Mouse (Mus musculus): ENCODE results near the gene Bach2.
A peak's percentile ranks its signal among the peaks of the same experiment; 100 is the strongest.

The Bach2 gene

GRCm38 (mm10) chr4:32227970-32228557, 10.5 kb upstream of the Bach2 start:
- DNase-seq: no peak

DNA sequence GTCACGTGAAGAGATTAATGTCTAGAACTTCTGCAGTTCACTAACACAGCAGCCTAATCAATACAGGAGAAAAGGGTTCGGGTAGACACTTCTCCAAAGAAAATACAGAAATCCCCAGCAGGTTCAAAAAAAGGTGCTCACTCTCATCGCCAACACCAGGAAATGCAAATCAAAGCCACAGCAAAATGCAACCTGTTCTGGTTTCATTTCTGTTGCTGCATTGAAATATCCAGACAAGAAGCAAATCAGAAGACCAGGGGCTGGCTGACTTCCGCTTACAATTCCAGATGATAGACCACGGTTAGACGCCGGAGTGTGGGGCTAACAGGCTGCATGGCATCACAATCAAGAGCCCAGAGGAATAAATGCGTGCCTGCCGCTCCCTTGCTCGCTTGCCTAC, 9.3 kb upstream of the Bach2 start:
- DNase-seq: no peak

- no peak for DNase-seq
Measured at GRCm38 (mm10) chr4:32231258-32232055, 7.1 kb upstream of the Bach2 start.

DNA sequence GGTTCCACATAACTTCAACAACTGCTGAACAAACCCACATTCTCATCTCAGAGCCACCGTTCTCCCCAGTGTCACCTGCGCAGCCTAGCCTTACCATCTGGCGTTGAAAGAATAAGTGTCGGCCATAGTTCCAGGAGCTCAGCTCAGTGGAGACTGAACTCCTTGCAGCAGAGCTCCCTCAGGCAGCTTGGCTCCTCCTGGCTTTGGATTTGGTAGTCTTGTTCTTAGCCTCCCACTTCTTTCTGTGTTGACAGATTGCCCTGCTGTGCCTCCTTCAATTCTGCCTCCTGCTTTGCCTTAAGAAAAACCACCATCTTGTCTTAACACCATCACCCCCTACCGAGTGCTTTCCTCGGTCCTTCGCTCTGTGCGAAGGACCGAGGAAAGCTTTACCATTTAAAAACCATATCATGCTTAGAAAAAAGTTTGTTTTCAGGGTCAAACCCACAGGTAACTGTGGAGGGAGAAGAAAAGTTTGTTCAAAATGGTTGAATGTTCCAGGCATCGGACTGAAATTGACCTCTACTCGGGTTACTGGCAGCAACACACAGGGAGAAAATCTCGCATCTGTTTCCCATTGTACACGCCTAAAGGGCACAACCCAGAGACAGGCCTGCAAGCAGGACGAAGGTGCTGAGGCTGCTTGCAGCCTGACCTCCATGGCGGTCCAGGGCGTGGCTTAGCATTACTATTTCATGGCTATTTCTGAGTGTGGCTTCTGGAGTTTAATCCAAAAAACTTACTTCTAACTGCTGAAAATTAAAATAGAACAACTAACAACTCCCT, 2.5 kb upstream of the Bach2 start:
- no peak for DNase-seq

DNA sequence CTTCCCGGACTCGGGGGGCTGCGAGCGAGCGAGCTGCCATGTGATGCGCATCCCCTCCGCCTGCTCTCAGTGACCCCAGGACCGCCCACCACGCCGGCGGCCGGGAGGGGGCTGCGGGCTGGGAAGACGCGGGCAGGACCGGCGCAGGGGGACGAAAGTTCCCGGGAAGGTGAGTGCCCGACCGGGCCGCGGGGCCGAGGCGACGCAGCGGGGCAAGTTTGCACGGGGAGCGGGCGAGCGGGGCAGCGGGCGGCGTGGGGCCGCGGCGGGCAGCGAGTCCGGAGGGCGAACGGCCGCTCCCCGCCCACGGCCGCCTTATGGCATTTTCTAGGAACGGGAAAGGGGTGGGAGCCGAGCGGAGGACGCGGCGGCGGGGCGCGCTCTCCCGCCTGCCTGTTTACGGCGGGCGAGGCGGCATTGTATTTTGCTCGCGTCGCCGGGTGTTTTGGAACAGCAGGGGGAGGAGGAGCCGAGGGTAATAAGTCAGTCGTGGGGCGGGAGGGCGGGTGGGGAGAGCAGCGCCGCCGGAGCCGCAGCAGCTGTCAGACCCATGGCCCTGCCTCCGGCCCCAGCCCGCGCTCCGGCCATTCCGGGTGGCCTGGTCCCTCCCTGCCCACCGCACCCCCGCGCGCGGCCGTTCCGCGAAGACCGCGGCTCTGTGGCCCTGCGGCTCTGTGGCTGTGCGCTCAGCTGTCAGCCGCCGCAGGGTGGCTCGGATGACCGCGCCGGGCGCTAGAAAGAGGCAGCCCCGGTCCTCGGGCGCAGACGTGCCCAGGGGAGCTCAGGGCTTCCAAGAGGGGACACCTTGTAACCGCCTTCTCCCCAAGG, 531 bp downstream of the Bach2 start:
- DNase-seq: peak; percentile 62

GRCm38 (mm10) chr4:32239749-32240131, 1.1 kb downstream of the Bach2 start:
- DNase-seq: peak; percentile 67

- no peak for DNase-seq
Measured at GRCm38 (mm10) chr4:32240457-32241030, 1.9 kb downstream of the Bach2 start.

DNA sequence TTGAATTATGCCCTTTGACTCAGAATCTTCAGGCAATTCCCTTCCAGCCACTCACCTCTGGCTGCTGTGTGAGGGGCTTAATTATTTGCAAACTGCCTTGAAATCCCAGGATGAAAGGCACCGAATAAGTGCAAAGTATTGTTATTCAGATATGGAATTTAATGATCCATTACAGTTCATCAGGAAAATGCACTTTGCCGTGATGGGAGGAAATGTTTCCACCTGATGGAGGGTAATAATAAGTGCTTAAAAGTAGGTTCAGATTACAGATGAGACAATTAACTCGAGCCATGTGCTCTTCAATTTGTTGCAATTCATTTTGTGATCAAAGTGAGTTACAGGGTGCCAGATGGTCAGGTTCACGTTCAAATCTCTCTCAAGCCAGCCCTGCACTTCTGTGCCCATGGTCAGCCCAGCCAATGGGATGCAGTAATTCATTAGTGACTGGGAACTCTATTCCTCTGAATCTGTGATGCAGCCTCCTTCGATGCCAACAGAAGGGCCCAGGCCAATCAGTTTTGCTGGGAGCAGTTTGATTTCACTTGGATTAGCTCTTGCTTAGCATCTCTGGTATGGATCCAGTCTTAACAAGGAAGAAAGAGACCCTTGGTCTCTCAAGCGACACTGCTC, 2.9 kb downstream of the Bach2 start:
- DNase-seq: no peak

- DNase-seq: no peak
Measured at GRCm38 (mm10) chr4:32242122-32242615, 3.6 kb downstream of the Bach2 start.

- no peak for DNase-seq
Measured at GRCm38 (mm10) chr4:32243458-32243857, 4.9 kb downstream of the Bach2 start.

DNA sequence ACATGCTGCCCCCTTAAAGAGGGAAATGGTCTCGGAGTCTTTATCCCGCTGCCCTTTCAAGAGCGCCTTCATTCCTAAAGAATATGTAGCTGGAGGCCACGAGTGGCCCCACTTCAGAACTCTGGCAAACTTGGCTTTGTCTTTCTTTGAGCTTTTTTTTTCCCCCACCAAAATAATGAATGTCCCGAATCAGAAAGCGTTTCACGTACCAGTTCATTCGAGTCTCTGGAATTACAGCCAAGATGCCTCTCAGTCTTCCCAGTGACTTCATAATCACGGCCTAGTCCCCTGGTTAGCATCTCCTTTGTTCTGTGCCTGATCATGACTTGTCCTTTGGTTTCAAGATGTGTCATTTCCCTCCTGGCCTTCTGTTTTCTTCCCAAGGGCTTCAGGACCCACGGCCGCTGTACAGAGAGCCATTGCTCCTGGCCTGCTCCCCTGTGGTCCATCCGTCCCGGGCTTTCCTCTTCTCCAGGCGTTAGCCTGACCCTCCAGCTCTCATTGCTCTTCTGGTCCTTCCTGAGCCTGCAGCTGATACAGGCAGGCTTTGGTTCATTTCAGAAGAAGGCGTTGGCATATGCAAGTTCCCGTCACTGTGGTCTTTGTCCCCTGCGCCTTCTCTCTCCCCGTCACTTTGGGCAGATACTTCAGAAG, 5.6 kb downstream of the Bach2 start:
- no peak for DNase-seq

GRCm38 (mm10) chr4:32245586-32245985, 7.0 kb downstream of the Bach2 start:
- no peak for DNase-seq

DNA sequence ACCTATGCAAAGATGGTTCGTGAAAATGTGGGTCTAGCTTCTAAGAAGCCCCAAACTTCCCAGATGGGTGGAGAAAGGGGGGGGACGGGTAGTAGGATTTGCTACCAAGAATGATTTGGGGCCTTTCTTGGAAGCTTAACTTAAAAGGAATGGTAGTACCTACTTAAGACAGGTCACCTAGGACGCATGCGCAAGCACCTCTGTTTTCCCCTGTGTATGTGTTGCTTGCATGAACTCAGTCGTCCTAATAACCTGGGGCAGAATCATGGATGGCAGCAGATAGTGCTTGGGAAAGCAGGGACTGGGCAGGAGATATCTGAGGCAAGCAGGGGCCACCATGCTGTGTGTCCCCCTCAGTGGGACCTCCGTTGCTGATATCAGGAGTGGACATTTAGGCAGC, 7.4 kb downstream of the Bach2 start:
- DNase-seq: no peak

- DNase-seq: no peak
Measured at GRCm38 (mm10) chr4:32246801-32247200, 8.2 kb downstream of the Bach2 start.

- DNase-seq: no peak
Measured at GRCm38 (mm10) chr4:32247463-32248113, 9.0 kb downstream of the Bach2 start.

GRCm38 (mm10) chr4:32248236-32248635, 9.6 kb downstream of the Bach2 start:
- peak; percentile 78 for DNase-seq

GRCm38 (mm10) chr4:32248990-32249393, 10.4 kb downstream of the Bach2 start:
- DNase-seq: no peak

GRCm38 (mm10) chr4:32249748-32250332, 11.2 kb downstream of the Bach2 start:
- DNase-seq: no peak

DNA sequence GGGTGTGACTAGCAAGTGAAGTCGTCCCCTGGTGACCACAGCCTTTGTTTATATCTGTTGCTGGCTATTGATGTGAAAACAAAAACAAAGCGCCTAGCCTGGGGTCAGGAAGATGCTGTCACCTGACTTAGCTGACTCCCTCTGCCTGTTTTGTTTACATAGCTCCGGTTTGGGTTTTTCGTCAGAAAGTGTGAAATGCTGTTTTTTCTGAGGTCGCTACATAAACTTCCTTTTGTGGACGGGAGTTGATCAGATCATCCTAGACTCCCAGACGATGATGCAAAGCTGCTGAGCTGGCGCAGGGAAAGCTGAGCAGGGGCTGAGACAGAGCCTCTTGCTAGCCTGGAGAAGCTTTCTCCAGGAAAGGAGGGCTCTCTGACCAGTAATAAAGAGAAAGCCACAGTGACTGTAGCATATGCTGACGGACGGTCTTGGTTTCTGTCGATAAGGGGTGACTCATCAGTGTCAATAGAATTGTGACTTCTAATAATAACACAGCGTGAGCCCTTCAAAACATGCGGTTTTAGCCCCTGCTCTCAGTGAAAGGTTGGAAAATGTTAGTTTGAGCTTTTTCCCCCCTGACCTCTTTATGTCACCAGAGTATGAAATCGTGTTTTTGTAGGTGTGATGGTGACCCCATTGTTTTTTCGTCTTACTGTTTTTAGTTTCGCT, 11.9 kb downstream of the Bach2 start:
- DNase-seq: no peak

DNA sequence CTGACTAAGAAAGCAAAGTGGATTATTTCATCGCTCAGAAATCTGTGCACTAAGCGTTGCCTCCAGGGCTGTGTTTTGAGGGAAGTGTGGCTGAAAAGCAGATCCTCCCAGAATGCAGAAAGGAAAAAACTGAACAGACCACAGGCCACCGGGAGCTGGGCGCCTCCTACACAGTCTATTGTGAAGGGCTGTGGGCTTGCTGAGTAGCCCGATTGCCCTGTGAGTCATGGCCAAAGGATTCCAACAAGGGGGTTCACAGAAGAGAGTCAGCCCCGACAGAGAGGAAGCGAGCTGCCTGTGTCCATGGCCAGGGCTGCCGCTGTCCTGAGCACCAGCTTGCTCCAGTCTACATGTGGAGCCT, 12.4 kb downstream of the Bach2 start:
- no peak for DNase-seq
